8 mouse cellular contexts compared by ENCODE assay signal in the genomic region with DNA sequence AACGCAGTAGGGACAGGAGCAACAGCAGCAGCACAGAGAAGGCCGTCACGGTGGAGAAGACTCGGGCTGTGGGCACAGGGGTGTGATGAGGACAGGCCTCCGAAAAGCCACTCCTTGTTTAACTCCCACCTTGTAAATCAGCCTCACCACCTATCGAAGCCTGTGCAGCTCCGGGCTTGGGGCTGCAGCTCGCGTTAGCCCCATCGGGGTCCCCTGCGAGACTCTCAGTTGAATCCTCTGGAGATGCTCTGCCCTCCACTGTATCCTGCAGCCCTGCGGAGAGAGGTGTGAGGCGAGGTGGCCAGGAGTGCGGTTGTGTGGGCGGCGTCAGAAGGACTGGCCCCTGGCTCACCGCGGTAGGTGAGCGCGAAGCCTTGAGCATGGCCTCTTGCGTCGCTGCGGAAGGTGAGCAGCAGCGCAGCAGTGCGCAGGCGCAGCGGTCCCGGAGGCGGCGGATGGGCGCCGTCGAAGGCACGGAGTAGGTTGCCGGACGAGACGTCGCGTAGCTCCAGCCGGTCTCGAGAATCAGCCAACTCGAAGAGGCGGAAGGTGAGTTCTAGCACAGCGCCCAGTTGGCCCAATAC. TPM values are rescaled to one million over a fixed set of nuclear protein-coding genes. Genes with fewer than 3 reads are reported as not detected.
DNase-seq lines count a peak whose midpoint lies in the region; ATAC-seq and TF ChIP-seq lines count a peak whose summit lies in the region.

No protein-coding gene starts in this region.

- H3K9me3 ChIP-seq in liver, embryonic 13.5 days (replicated peaks): no peaks in the 10 kb centered on the region
- H3K9me3 ChIP-seq in neural tube, embryonic 14.5 days (ENCODE audit: control insufficient read depth, low read length): no peaks in the 10 kb centered on the region

- no peak for TF ChIP-seq POLR2A in cerebellum, adult 2 months (IDR thresholded peaks at IDR 0.05; ENCODE audit: borderline replicate concordance, insufficient read depth, low read length)

- H3K4me2 ChIP-seq in liver, embryonic 13.5 days: no peak overlapping the region; the same call in 1 of the 2 replicates
- peak overlapping the region; percentile 33 for H3K4me2 ChIP-seq in neural tube, embryonic 14.5 days (ENCODE audit: low read depth, low read length)

- no peak overlapping the region for H3K27ac ChIP-seq in gastrocnemius, adult 2 months
- H3K27ac ChIP-seq in liver, embryonic 13.5 days: no peak overlapping the region
- no peak overlapping the region for H3K27ac ChIP-seq in neural tube, embryonic 14.5 days (ENCODE audit: low read depth, low read length)
- H3K27ac ChIP-seq in cerebellum, adult 2 months (ENCODE audit: insufficient read depth, low read length): no peak overlapping the region

- H3K4me1 ChIP-seq in liver, embryonic 13.5 days (replicated peaks): peaks cover 63% of the 10 kb centered on the region
- peaks cover 32% of the 10 kb centered on the region for H3K4me1 ChIP-seq in neural tube, embryonic 14.5 days (ENCODE audit: control insufficient read depth, insufficient read depth, low read length)
- peaks cover 9% of the 10 kb centered on the region; the same call in 1 of the 2 replicates for H3K4me1 ChIP-seq in cerebellum, adult 2 months (ENCODE audit: control insufficient read depth, insufficient read depth, low read length)

- no peak overlapping the region for H3K9ac ChIP-seq in liver, embryonic 13.5 days
- 0 out of 2 replicates have a peak overlapping the region, but pooled peaks have one; percentile 21 for H3K9ac ChIP-seq in neural tube, embryonic 14.5 days (replicated peaks; ENCODE audit: low read depth, low read length)

- H3K36me3 ChIP-seq in liver, embryonic 13.5 days: peaks cover 4% of the 10 kb centered on the region
- peaks cover 6% of the 10 kb centered on the region for H3K36me3 ChIP-seq in neural tube, embryonic 14.5 days (ENCODE audit: control insufficient read depth, insufficient read depth, low read length)

- WGBS in liver, embryonic 13.5 days (ENCODE audit: insufficient replicate concordance): 9% methylated on average over 44 of the region's 44 CpGs
- WGBS in neural tube, embryonic 14.5 days: 7% methylated on average over 44 of the region's 44 CpGs
- 8% methylated on average over 44 of the region's 44 CpGs for WGBS in cerebellum, adult 2 months

- H3K27me3 ChIP-seq in liver, embryonic 13.5 days: peaks cover 100% of the 10 kb centered on the region
- H3K27me3 ChIP-seq in neural tube, embryonic 14.5 days (ENCODE audit: control insufficient read depth, insufficient read depth, low read length): peaks cover 36% of the 10 kb centered on the region
- H3K27me3 ChIP-seq in cerebellum, adult 2 months (ENCODE audit: control insufficient read depth, insufficient read depth, low read length): no peaks in the 10 kb centered on the region; the same call in 1 of the 2 replicates

- DNase-seq in gastrocnemius, adult 2 months: no peak
- DNase-seq in gastrocnemius, adult 8-10 months (ENCODE audit: low spot score in 2 of 2): no peak
- peak; percentile 53 for DNase-seq in R1 (ENCODE audit: low read depth, low spot score)
- peak; percentile 23 to 35 for DNase-seq in heart, postnatal 36 days
- DNase-seq in liver, embryonic 13.5 days: no peak
- DNase-seq in layer of hippocampus, postnatal 14 days (ENCODE audit: low spot score in 2 of 2): no peak
- DNase-seq in cerebellum, adult 2 months: no peak

- intact Hi-C loops in gastrocnemius, adult 2 months (cut with DNase I): no loop called here
- intact Hi-C loops in heart, postnatal 36 days (cut with DNase I): no loop called here

- H3K4me3 ChIP-seq in gastrocnemius, adult 2 months: peak overlapping the region; percentile 55
- H3K4me3 ChIP-seq in liver, embryonic 13.5 days (replicated peaks): peak overlapping the region; percentile 12; the same call in 1 of the 2 replicates
- peak overlapping the region; percentile 22; the same call in 1 of the 2 replicates for H3K4me3 ChIP-seq in neural tube, embryonic 14.5 days (ENCODE audit: low read depth, low read length)
- no peak overlapping the region for H3K4me3 ChIP-seq in cerebellum, adult 2 months (replicated peaks; ENCODE audit: insufficient read depth, low read depth, low read length)

- ATAC-seq in liver, embryonic 13.5 days (ENCODE audit: low read depth): no peak
- ATAC-seq in neural tube, embryonic 14.5 days (ENCODE audit: low read depth): no peak

- no peak for TF ChIP-seq CTCF in gastrocnemius, adult 2 months (IDR thresholded peaks at IDR 0.05)
- no peak for TF ChIP-seq CTCF in cerebellum, adult 2 months (IDR thresholded peaks at IDR 0.05; ENCODE audit: borderline replicate concordance, insufficient read depth, low read depth, low read length)

RNA-seq across cellular contexts. Expression of gene Paqr4, which starts 1.6 kb away (rescaled TPM):
- total RNA-seq in gastrocnemius, adult 2 months (2021): 1 to 10 TPM; 2.7 to 4.0 TPM
- total RNA-seq in gastrocnemius, adult 8-10 months (2022): 1 to 10 TPM; 1.5 to 2.5 (median 1.9) TPM
- 10 to 100 TPM; 20.0 to 28.5 TPM for total RNA-seq in heart, postnatal 36 days (2021)
- 7.8 and 7.9 TPM in 2 replicates for polyA plus RNA-seq in liver, embryonic 13.5 days (2015; fragmentation: Nextera tagmentation; extraction: Ambion mirVana)
- 49.6 and 51.4 TPM in 2 replicates for polyA plus RNA-seq in neural tube, embryonic 14.5 days (2014; fragmentation: Nextera tagmentation; extraction: Ambion mirVana)
- total RNA-seq in layer of hippocampus, postnatal 14 days (2021): 10 to 100 TPM; 49.7 to 52.8 TPM
- polyA plus RNA-seq in cerebellum, adult 2 months (2012; rRNA removed): 92.0 and 104 TPM in 2 replicates

RNA-seq across cellular contexts. Expression of gene Kremen2, which starts 3.3 kb away (rescaled TPM):
- not detected for total RNA-seq in gastrocnemius, adult 2 months (2021)
- total RNA-seq in gastrocnemius, adult 8-10 months (2022): not detected
- not detected for total RNA-seq in heart, postnatal 36 days (2021)
- polyA plus RNA-seq in liver, embryonic 13.5 days (2015; fragmentation: Nextera tagmentation; extraction: Ambion mirVana): 0.10 and 0.17 TPM in 2 replicates
- polyA plus RNA-seq in neural tube, embryonic 14.5 days (2014; fragmentation: Nextera tagmentation; extraction: Ambion mirVana): 0.93 and 1.2 TPM in 2 replicates
- total RNA-seq in layer of hippocampus, postnatal 14 days (2021): under 1 TPM; 0.17 to 0.21 TPM
- polyA plus RNA-seq in cerebellum, adult 2 months (2012; rRNA removed): 0.57 and 0.84 TPM in 2 replicates

RNA-seq across cellular contexts. Expression of gene Pkmyt1, which starts 16.2 kb away (rescaled TPM):
- total RNA-seq in gastrocnemius, adult 2 months (2021): under 1 TPM; 0.53 to 0.64 TPM
- total RNA-seq in gastrocnemius, adult 8-10 months (2022): under 1 TPM; 0.17 to 0.65 (median 0.40) TPM
- 1 to 10 TPM; 1.2 to 1.6 TPM for total RNA-seq in heart, postnatal 36 days (2021)
- polyA plus RNA-seq in liver, embryonic 13.5 days (2015; fragmentation: Nextera tagmentation; extraction: Ambion mirVana): 26.6 and 27.8 TPM in 2 replicates
- polyA plus RNA-seq in neural tube, embryonic 14.5 days (2014; fragmentation: Nextera tagmentation; extraction: Ambion mirVana): 13.0 and 14.3 TPM in 2 replicates
- 1 to 10 TPM; 3.7 to 4.0 TPM for total RNA-seq in layer of hippocampus, postnatal 14 days (2021)
- 10.3 and 10.6 TPM in 2 replicates for polyA plus RNA-seq in cerebellum, adult 2 months (2012; rRNA removed)

RNA-seq across cellular contexts. Expression of gene 1520401A03Rik, which starts 19.7 kb away (rescaled TPM):
- not detected for total RNA-seq in gastrocnemius, adult 2 months (2021)
- total RNA-seq in gastrocnemius, adult 8-10 months (2022): not detected
- not detected for total RNA-seq in heart, postnatal 36 days (2021)
- 0.05 TPM in 1 of 2 replicates, not detected in the other for polyA plus RNA-seq in liver, embryonic 13.5 days (2015; fragmentation: Nextera tagmentation; extraction: Ambion mirVana)
- 0.21 and 0.52 TPM in 2 replicates for polyA plus RNA-seq in neural tube, embryonic 14.5 days (2014; fragmentation: Nextera tagmentation; extraction: Ambion mirVana)
- total RNA-seq in layer of hippocampus, postnatal 14 days (2021): under 1 TPM; 0.14 to 0.16 TPM
- 0.64 and 1.1 TPM in 2 replicates for polyA plus RNA-seq in cerebellum, adult 2 months (2012; rRNA removed)

RNA-seq across cellular contexts. Expression of gene Flywch1, which starts 29.1 kb away (rescaled TPM):
- 10 to 100 TPM; 43.3 to 50.4 TPM for total RNA-seq in gastrocnemius, adult 2 months (2021)
- total RNA-seq in gastrocnemius, adult 8-10 months (2022): 10 to 100 TPM; 48.7 to 63.8 (median 54.3) TPM
- total RNA-seq in heart, postnatal 36 days (2021): 10 to 100 TPM; 31.8 to 33.3 TPM
- 12.6 and 13.0 TPM in 2 replicates for polyA plus RNA-seq in liver, embryonic 13.5 days (2015; fragmentation: Nextera tagmentation; extraction: Ambion mirVana)
- polyA plus RNA-seq in neural tube, embryonic 14.5 days (2014; fragmentation: Nextera tagmentation; extraction: Ambion mirVana): 192 and 216 TPM in 2 replicates
- 100 to 1,000 TPM; 159 to 169 TPM for total RNA-seq in layer of hippocampus, postnatal 14 days (2021)
- 341 and 366 TPM in 2 replicates for polyA plus RNA-seq in cerebellum, adult 2 months (2012; rRNA removed)

Comparison
In these comparisons a context has a peak if more than half of its experiments do, and no peak if none do; other contexts are left out.
1. DNase-seq: peak in R1 (single experiment) and heart, postnatal 36 days (2 of 2); none in gastrocnemius, adult 2 months (single experiment), gastrocnemius, adult 8-10 months (0 of 2), liver, embryonic 13.5 days (single experiment), layer of hippocampus, postnatal 14 days (0 of 2) and cerebellum, adult 2 months (0 of 2).
2. RNA of gene Paqr4, which starts 1.6 kb away (total RNA-seq): 49.7 to 52.8 TPM in layer of hippocampus, postnatal 14 days and 20.0 to 28.5 TPM in heart, postnatal 36 days; 2.7 to 4.0 TPM in gastrocnemius, adult 2 months and 1.5 to 2.5 TPM in gastrocnemius, adult 8-10 months; every median in the first group is over 4 times any median in the second.